Mouse (Mus musculus) T-cell, adult 2 months (primary cell): ENCODE data around the gene 1700029F12Rik.

Experiments
- DNase-seq: peaks from one replicate; pipeline ENCODE4 v3.0.0; 2022; ENCODE audit warnings: low spot score

The 1700029F12Rik gene

DNA sequence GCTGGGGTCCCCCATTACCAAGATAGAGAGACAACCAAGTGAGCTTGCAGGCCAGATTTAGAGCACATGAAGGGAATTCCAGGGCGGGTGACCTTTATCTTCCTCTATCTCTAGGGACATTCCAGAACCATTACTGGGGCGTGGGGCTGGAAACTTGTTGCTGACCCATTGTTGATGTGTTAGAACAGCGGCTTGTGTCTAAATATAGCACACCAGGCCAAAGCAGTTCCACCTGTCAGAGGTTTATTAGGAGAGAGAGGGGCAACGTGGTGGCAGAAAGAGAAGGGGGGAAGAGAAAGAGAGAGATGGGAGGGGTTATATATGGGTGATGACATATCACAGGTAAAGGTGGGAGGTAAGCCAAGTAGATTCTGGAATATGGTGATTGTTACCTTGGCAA, 12.3 kb downstream of the 1700029F12Rik start:
- no peak for DNase-seq

DNA sequence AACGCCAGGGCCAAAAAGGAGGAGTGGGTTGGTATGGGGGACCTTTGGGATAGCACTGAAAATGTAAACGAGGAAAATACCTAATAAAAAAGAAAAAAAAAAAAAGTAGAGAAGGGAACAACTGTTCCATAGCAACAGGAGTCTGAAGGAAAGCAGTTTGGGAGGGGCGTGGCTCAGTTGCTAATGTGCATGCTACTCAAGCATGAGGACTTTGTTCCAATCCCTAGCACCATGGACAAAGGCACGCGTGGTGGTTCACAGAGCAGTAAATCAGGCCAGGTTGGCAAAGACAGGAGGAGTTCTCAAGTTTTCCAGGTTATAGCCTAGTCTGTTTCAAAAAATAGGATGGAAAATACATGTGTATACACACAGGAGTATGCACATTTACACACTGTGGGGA, 14.0 kb downstream of the 1700029F12Rik start:
- DNase-seq = no peak

DNA sequence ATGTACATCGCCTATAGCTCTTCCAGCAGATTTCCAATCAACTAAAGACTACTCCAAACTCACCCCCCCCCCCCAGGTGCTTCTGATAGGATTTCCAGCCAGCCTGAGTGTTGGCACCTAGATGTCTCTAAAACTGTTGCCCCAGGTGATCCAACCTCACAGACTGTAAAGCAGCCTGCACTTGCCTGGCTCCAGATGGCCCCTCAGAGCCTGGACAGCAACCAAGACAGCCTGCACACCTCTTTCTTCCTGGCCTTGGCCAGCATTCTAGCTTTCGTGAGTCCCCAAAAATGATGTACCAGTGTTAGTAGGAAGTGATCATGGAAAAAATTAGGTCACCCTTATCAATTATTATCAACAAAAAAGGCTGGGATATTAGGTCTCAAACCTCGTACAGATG, 16.5 kb downstream of the 1700029F12Rik start:
- no peak for DNase-seq

DNA sequence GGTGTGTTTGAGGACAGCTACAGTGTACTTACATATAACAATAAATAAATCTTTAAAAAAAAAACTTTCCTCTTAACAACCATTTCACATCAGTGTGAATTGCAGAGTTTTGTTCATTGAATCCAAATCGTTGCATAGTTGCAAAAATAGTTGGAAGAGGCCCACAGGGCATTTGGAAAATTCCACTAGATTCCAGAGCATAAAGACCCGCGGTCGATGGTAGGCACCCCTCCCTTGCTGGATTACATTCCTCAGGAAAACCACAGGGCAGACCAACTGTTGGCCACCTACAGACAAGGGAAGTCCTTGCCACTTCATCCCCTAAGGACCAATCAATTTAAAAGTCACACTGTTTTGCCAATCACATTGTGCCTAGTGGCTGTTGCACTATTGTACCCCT, 19.8 kb downstream of the 1700029F12Rik start:
- DNase-seq = no peak

GRCm38 (mm10) chr13:97008266-97009153, 25.7 kb downstream of the 1700029F12Rik start:
- no peak for DNase-seq

- no peak for DNase-seq
These were observed 26.5 kb downstream of the 1700029F12Rik start for GRCm38 (mm10) chr13:97007501-97008265.

DNA sequence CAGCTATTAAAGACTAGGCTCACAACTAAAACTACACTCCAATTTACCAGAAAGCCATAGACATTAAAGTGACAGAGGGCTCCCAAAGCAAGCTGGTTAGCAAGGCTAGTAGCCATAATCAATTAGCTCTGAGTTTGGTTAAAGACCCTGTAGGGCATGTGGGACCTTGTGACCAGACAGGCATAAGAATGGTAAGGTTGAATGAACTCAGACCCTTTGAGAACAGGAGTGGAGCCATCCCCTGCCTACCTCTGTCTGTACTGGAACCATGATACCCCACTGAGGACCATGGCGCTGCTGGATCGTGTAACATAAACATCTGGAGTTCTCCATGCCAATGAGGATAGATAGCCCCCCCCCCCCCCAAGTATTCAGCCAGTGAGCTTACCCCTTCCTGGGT, 27.4 kb downstream of the 1700029F12Rik start:
- DNase-seq = no peak

DNA sequence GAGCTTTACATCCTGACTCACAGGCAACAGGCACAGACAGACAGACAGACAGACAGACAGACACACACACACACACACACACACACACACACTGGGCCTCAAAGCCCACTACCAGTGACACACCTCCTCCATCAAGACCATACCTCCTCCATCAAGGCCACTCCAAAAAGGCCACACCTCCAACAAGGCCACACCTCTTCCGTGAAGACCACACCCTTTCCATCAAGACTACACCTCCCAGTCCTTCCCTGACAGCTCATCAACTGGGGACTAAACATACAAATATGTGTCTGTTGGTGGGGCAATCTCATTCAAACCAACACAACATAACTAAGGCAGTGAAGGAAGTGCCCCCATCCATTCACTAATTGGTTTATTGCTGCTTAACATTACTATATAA, 37.1 kb downstream of the 1700029F12Rik start:
- DNase-seq = no peak

DNA sequence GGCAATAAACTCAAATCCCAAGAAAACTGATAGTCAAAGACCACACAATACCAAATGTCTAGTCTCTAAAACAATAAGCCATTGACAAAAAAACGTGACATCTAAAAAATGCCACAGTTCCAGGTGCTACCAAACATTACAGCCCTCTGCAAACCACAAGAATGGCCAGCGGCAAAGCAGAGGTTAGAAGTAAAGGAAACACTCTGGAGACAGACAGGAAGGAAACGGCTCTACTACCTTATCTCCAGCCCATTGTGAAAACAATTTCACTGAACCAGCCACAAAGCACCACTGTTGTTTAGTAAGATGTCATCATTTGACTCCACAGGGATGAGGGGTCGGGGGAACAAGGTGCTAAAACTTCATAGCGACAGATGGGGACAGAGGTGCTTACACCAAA, 38.9 kb downstream of the 1700029F12Rik start:
- peak; percentile 35 for DNase-seq

DNA sequence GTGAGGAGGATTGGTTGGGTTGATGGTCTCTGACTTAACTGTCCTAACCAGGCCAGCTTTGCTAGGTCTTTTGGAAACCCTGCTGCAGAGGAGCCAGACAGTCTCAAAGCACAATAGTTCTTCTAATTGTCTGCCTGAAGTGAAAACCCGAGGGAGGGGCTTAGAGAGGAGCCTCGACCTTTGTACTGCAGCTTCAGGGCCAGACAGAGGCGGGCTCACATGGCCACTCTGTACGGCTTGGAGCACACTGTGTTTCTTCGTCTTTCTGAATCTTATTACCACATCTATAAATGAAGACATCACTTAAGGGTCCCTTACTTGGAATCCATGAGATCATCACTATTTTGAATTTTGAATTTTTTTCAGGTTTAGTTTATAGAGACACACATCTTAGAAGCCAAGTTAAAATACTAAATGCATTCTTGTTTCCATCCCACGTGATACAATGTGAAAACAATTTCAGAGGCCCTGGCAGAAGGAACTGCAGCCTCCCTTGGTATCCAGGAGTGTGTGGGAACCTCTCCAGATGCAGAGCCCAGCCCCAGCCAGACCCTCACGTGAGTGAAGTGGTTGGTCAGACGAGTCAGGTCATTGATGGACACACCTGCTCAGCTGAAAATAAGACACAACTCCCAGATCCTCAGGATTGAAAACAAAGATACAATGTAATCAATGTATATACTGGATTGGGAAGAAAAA, 40.7 kb downstream of the 1700029F12Rik start:
- no peak for DNase-seq

GRCm38 (mm10) chr13:96990561-96991265, 43.4 kb downstream of the 1700029F12Rik start:
- no peak for DNase-seq

DNA sequence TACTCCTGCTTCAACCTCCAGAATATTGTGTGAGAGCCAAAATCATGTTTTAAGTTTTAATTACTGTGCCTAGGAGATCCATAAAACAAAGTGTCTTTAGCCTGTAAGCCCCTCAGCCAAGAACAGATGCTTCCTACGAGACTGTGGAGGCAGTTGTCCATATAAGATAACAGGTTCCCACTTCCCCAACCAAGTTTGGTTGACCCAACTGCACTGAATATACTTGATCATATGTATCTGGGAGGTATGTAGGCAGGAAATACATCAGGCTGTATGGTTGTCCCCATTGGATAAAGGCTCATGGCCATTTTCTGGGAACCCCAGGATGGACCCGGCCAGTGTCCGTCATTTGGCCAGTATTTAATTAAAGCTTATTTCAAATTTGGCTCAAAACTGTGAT, 44.1 kb downstream of the 1700029F12Rik start:
- DNase-seq = no peak

DNA sequence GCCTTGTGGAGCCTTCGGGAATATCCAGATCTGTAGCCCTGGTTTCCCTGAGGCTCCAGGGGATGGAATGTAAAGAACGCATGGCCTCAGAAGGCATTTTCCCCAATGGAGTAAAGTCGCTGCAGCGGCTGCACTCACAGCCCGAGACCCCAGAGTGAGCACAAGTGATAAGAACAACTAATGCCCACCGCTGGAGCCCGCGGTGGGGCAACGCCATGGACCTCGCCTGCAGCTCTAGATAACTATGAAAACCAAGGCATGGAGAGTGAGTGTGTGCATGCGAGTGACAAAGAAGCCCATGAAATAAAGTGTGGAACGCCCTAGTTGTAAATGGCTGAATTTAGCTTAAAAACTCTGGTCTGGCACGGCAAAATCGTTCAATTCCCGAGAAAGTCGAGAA, 45.0 kb downstream of the 1700029F12Rik start:
- no peak for DNase-seq

DNA sequence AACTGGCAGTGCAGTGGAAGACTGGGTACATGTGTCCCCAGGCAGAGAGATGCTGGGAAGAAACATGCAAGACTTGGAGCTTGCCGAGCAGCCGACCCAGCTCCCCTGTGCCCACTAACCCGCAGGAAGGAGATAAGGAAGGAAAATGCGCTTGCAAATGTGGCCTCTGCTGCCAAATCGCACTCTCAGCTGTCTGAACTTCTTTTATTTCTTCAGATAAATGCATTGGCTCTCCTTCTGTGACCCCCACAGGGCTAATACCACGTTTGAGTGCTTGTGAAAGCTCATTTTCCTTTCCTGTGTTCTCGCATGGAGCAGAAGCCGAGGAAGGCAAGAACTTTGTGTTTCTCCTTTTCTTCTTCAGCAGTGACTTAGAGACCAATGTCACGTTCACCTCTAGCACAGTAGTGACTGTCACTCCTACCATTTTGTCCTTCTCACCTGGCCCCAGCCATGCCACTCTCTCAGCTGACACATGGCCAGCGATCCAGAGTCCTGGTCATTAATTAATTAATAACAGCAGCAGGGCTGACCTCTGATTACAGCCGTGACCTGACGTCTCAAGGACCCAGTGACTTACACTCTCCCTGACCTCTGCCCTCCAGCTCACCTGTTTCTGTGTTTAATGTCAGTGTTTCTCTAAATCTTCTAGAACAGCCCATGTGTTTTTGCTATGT, 48.4 kb downstream of the 1700029F12Rik start:
- DNase-seq = no peak

DNA sequence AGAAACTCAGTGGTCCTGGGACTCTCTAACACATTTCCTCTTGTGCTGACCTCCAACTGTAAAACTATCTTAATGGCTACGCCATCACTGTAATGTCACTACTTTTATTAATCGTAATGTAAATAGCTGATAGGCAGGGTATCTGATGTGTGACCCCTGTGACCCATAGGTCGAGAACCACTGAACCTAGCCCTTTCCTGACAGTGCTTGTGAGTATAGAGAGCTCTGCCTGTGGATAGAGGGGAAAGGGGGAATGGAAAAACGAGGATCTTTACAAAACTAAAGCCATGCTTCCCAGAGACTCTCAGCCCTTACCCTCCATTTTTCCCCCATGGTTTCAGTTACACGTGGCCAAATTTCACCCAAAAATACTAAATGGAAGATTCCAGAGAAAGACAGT, 49.5 kb downstream of the 1700029F12Rik start:
- DNase-seq = no peak

DNA sequence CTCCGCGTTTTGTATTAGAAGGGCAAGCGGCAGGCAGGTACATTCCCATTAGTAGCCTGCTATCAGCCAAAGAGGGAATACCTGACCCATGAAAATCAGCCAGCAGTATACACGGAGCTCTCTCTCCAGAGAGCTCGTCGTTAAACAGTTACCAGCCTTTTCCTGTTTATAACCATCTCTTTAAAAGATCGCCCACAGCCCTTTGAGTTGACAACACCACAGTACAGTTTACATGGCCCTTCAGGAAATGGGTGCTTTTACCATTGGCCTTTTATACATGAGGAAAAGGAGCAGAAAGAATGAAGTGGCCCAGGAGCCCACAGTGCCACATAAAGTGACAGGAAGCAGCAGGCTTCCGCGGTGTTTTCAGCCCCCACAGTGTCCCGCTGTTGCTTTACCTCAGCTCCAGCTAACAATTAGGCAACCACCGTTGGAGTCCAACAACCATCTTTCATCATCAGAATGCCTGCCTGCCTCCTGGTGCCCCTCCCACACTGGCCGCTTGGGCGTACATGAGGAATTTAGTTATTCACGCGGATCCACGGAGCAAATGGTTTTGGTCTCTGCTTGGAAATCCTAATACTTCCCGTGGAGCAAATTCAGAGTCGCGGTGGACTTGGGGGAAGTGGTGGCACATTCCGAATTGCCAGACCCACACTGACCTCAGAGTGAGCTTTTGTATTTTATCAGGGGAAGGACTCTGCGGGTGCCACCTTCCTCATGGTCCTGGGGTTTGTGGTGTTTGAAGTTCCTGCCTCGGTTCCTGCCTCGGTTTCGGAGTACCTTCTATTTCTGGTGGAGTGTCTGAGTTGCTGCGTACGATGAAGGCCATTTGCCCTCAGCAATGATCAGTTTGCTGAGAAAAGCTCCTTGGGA, 50.7 kb downstream of the 1700029F12Rik start:
- peak; percentile 39 for DNase-seq

DNA sequence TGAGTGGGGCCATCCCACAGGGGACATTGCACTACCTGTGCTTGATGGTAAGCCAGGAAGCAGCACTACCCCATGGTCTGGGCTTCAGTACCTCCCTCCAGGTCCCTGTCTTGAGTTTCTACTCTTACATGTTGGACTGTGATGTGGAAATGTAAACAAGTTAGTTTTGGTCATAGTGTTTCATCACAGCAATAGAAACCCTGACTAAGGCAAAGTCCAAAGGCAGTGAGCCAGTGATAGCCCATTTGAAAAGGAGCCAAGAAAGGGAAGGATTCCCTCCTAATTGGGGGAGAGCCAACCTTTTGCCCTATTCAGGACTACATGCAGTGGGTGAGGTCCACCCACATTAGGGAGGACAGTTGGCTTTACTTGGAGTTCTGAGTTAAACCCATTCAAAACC, 53.6 kb downstream of the 1700029F12Rik start:
- DNase-seq = no peak

GRCm38 (mm10) chr13:96976986-96977595, 57.1 kb downstream of the 1700029F12Rik start:
- DNase-seq = no peak

DNA sequence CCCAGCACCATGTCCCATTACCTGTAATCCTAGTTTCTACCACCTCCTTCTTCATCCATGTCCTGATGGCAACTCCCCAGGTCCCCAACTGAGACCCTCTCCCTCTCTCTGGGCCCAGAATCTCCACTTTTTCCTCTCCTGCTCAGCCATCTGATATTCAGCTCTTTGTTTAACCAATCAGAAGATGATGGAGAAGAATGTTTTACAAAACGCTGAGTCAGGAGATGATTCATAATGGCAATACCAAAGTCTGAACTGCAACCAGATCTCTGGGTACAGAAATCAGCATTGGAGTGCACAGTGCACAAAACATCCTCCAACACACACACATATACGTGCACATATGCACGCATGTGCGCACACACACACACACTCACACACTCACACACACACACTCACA, 60.8 kb downstream of the 1700029F12Rik start:
- DNase-seq = no peak
